In the genomic region with DNA sequence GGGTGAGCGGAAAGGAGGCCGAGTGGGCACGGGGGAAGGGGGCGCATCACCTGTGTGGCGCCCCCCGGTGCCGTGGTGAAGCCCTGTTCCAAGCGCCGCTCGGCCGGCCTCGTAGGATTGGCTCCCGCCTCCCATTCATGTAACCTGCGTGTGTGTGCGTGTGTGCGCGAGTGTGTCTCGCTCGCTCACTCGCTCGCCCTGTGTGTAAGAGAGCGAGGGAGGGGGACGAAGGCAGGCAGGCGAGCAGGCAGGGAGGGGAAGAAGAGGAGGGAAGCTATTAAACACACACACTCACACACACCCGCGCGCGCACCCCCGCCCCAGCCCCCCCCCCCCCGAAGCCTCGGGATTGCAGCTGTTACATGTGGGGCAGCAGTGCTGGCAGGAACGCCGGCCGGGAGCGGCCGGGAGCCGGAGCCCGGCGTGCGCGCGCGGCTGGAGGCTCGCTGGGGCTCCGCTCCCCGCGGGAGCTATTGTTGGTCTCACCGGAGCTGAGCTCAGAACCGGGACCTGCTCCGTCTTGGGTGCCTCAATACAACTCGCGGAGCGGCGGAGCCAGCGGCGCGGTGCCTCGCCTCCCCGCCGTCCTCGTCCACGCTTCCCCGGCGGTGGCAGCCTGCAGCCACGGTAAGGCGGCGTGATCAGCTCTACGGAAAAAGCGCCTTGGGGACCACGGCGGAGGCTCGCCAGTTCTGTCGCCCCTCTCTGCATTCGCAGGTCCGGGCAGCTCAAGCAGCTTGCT, we compare ENCODE assay signal across 8 mouse cellular contexts. TPM values are rescaled to one million over a fixed set of nuclear protein-coding genes. Genes with fewer than 3 reads are reported as not detected.
DNase-seq lines count a peak whose midpoint lies in the region; ATAC-seq lines count a peak whose summit lies in the region.

No protein-coding gene starts in this region.

- ATAC-seq in heart, embryonic 15.5 days (replicated peaks; ENCODE audit: insufficient number of reproducible peaks, insufficient read depth, low FRiP score, low read depth): peak; percentile 34
- 0 out of 2 replicates have a peak, but pooled peaks have one; percentile 12 for ATAC-seq in liver, embryonic 15.5 days (ENCODE audit: insufficient read depth)

- H3K27me3 ChIP-seq in heart, embryonic 15.5 days: peaks cover 31% of the 10 kb centered on the region
- peaks cover 81% of the 10 kb centered on the region for H3K27me3 ChIP-seq in liver, embryonic 15.5 days

- H3K9ac ChIP-seq in heart, embryonic 15.5 days: peak overlapping the region; percentile 71
- H3K9ac ChIP-seq in liver, embryonic 15.5 days: no peak overlapping the region

- H3K9me3 ChIP-seq in heart, embryonic 15.5 days (replicated peaks): no peaks in the 10 kb centered on the region
- no peaks in the 10 kb centered on the region for H3K9me3 ChIP-seq in liver, embryonic 15.5 days (replicated peaks)

- H3K4me2 ChIP-seq in heart, embryonic 15.5 days: peak overlapping the region; percentile 90
- H3K4me2 ChIP-seq in liver, embryonic 15.5 days: peak overlapping the region; percentile 59

- peak overlapping the region; percentile 73 for H3K4me3 ChIP-seq in heart, embryonic 15.5 days
- peak overlapping the region; percentile 39 for H3K4me3 ChIP-seq in liver, embryonic 15.5 days (replicated peaks)

- peaks cover 33% of the 10 kb centered on the region for H3K4me1 ChIP-seq in heart, embryonic 15.5 days (replicated peaks)
- peaks cover 13% of the 10 kb centered on the region; the same call in 1 of the 2 replicates for H3K4me1 ChIP-seq in liver, embryonic 15.5 days (replicated peaks)

- H3K36me3 ChIP-seq in heart, embryonic 15.5 days: no peaks in the 10 kb centered on the region
- no peaks in the 10 kb centered on the region for H3K36me3 ChIP-seq in liver, embryonic 15.5 days (replicated peaks)

- H3K27ac ChIP-seq in heart, embryonic 15.5 days: peak overlapping the region; percentile 40
- H3K27ac ChIP-seq in liver, embryonic 15.5 days (replicated peaks): no peak overlapping the region

- WGBS in heart, embryonic 15.5 days: under 1% methylated on average over 75 of the region's 75 CpGs
- 2% methylated on average over 71 of the region's 75 CpGs for WGBS in liver, embryonic 15.5 days (ENCODE audit: insufficient replicate concordance)

- peak; percentile 62 for DNase-seq in ovary, postnatal 36 days (ENCODE audit: low spot score)
- no peak for DNase-seq in ovary, adult 18-20 months (ENCODE audit: low spot score)
- peak; percentile 78 for DNase-seq in embryo, embryonic 10.5 days (ENCODE audit: low spot score)
- peak; percentile 52 for DNase-seq in kidney, postnatal 14 days
- peak; percentile 85 for DNase-seq in retina, postnatal 1 day
- no peak for DNase-seq in spleen, postnatal 4 days (ENCODE audit: low spot score in 2 of 2)

RNA-seq across cellular contexts. Expression of a gene that starts 38.9 kb away (rescaled TPM):
- polyA plus RNA-seq in heart, embryonic 15.5 days (2015; fragmentation: Nextera tagmentation; extraction: Ambion mirVana): 7.9 and 11.1 TPM in 2 replicates
- 0.69 and 1.1 TPM in 2 replicates for polyA plus RNA-seq in liver, embryonic 15.5 days (2015; fragmentation: Nextera tagmentation; extraction: Ambion mirVana)

Comparison
In these comparisons a context has a peak if more than half of its experiments do, and no peak if none do; other contexts are left out.
1. DNase-seq: peak in ovary, postnatal 36 days (single experiment), embryo, embryonic 10.5 days (single experiment), kidney, postnatal 14 days (single experiment) and retina, postnatal 1 day (single experiment); none in ovary, adult 18-20 months (single experiment) and spleen, postnatal 4 days (0 of 2).